Mouse (Mus musculus) liver, adult 2 months (tissue): ENCODE measurements around the gene 2610002M06Rik. TPM values are rescaled to one million over a fixed set of nuclear protein-coding genes. Genes with fewer than 3 reads are reported as not detected.
A peak's percentile ranks its signal among the peaks of the same experiment; 100 is the strongest.

Source experiments
- DNase-seq: peaks from one replicate; pipeline ENCODE4 v3.0.0-alpha.2; 2011; ENCODE audit warnings: low read depth, low spot score; ENCODE audit errors: extremely low read depth
- H3K27ac ChIP-seq: fragments of 200-500 bp; replicated peaks from 2 replicates; pipeline ENCODE4 v1.5.1; 2012; ENCODE audit warnings: low read depth, mild to moderate bottlenecking, control low read depth, inconsistent platforms, low read length; ENCODE audit not compliant: insufficient read depth
- H3K27me3 ChIP-seq: fragments of 200-500 bp; 2 replicates; pipeline ENCODE4 v1.6.1; 2012; ENCODE audit warnings: mild to moderate bottlenecking, moderate library complexity, low read length, inconsistent platforms; ENCODE audit not compliant: control insufficient read depth, insufficient read depth
- H3K36me3 ChIP-seq: fragments of 200-500 bp; 2 replicates; pipeline ENCODE4 v1.6.1; 2012; ENCODE audit warnings: low read length, inconsistent platforms; ENCODE audit not compliant: control insufficient read depth, insufficient read depth
- H3K4me1 ChIP-seq: fragments of 200-500 bp; 2 replicates; pipeline ENCODE4 v1.6.1; 2011; ENCODE audit warnings: low read length; ENCODE audit not compliant: control insufficient read depth, insufficient read depth
- H3K4me3 ChIP-seq: fragments of 200-500 bp; 2 replicates; pipeline ENCODE4 v1.5.1; 2011; ENCODE audit warnings: low read depth, mild to moderate bottlenecking, control low read depth, low read length, moderate library complexity; ENCODE audit not compliant: insufficient read depth
- H3K79me2 ChIP-seq: fragments of 200-500 bp; 2 replicates; pipeline ENCODE4 v1.6.1; 2012; ENCODE audit warnings: inconsistent platforms, mild to moderate bottlenecking, low read length, moderate library complexity; ENCODE audit not compliant: control insufficient read depth, insufficient read depth
- H3K9ac ChIP-seq: fragments of 200-500 bp; 2 replicates; pipeline ENCODE4 v1.6.1; 2012; ENCODE audit warnings: low read depth, mild to moderate bottlenecking, control low read depth, inconsistent platforms, low read length
- CTCF ChIP-seq: fragments of 200-500 bp; IDR thresholded peaks from 2 replicates; pipeline ENCODE4 v1.5.1; 2011; ENCODE audit warnings: low read depth, low read length, control low read depth
- POLR2A ChIP-seq: fragments of 200-500 bp; IDR thresholded peaks from 2 replicates; pipeline ENCODE4 v1.6.1; 2011; ENCODE audit warnings: low read length, control low read depth; ENCODE audit not compliant: insufficient read depth; ENCODE audit errors: extremely low read depth
- WGBS: fragments of 180-500 bp; shearing (Covaris S2); methylation state at CpG from one replicate; pipeline ENCODE4 v1.1.7; 2018; 5-methylcytosine and 5-hydroxymethylcytosine counted together
- polyA plus RNA-seq: library from polyadenylated mRNA; depleted of rRNA; stranded (reverse); fragments of >200 nt; gene quantifications from 2 replicates; pipeline ENCODE4 v1.2.3, GENCODE M21; 2012; rRNA removed
- total RNA-seq: library from RNA; depleted of rRNA; stranded (reverse); fragments of >200 nt; gene quantifications from 2 replicates; pipeline ENCODE4 v1.2.3, GENCODE M21; 2014; rRNA removed

The 2610002M06Rik gene
- total RNA-seq: 11.8 and 13.4 TPM in 2 replicates
- 2.7 TPM in 2 replicates for polyA plus RNA-seq

DNA sequence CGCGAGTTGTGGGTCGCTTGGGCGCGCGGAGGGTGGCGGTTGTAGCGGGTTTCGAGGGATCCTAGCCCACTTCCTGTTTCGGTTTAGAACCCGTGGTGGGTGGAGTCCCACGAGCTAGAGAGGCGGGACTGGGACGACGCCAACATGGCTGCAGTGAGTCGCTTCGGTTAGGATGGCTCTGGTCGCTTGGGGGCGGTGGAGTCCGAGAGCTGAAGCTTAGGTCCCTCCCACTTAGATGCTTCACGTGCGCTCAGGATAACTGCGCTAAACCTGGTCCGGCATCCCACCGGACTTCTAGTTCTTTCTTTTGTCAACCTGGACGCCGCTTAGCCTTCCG is at the start of gene 2610002M06Rik:
Gene 2610002M06Rik, minus strand, starts transcription at position 117 of the 337 bp plus-strand sequence.
- no peak within 1 kb of the TSS for H3K27ac ChIP-seq

DNA sequence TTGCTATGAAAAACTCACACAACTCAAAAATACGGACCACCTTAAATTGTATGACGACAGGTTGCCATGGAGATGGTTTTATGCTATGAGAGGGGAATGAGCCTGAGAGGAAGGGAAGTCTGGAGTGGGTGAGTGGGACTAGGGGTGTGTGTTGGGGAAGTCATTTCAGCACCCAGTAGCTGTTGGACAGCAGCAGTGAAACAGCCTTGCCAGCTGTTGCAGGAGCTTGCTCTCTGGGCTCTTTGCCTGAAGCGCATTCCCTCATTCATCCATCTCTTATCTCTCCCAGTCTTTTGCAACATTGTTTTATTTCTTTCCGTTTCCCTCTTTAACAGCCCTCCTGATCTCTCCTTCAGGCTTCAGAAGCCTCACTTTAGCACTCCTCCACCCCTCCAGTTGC is 42.0 kb upstream of the 2610002M06Rik start:
- 22% methylated on average over 4 of the region's 4 CpGs for WGBS
- DNase-seq: no peak

More for the DNA sequence above, at the start of gene 2610002M06Rik:
- H3K36me3 ChIP-seq: no peaks in the 10 kb centered on the region
- H3K4me3 ChIP-seq: peak within 1 kb of the TSS; percentile 97
- H3K79me2 ChIP-seq: no peaks in the 10 kb centered on the region
- no peaks in the 10 kb centered on the region for H3K4me1 ChIP-seq
- H3K27me3 ChIP-seq: no peaks in the 10 kb centered on the region
- peak; percentile 76 for TF ChIP-seq CTCF
- 0 out of 2 replicates have a peak, but pooled peaks have one; percentile 12 for TF ChIP-seq POLR2A
- DNase-seq: peak; percentile 75
- peak within 1 kb of the TSS; percentile 83 for H3K9ac ChIP-seq
- under 1% methylated on average over 28 of the region's 28 CpGs for WGBS

DNA sequence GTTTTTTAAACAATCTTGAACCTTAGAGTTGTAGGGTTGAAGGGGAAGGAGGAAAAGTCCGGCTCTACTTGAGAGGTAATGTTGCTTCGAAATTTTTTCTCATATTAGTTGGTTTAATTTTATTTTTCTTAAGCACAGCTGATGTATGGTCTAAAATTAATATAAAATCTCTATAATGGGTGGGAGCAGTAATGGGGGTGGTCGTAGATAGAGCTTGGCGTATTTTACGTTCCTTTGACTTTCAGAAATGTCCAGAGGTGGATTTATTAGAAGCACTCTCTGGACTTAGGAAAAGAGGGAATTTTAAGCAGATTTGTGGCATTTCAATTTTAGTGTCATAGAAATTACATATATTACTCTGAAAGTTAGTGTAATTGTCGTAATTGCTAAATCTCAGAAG is 592 bp upstream of the 2610002M06Rik start:
- WGBS: 86% methylated on average over 6 of the region's 6 CpGs
- H3K9ac ChIP-seq: no peak overlapping the region
- H3K27ac ChIP-seq: no peak overlapping the region
- H3K36me3 ChIP-seq: no peaks in the 10 kb centered on the region
- TF ChIP-seq CTCF (no peak), POLR2A (no peak)
- no peaks in the 10 kb centered on the region for H3K79me2 ChIP-seq
- H3K4me1 ChIP-seq: no peaks in the 10 kb centered on the region
- no peak for DNase-seq
- H3K27me3 ChIP-seq: no peaks in the 10 kb centered on the region
- H3K4me3 ChIP-seq: no peak overlapping the region

More for the DNA sequence above, 42.0 kb upstream of the 2610002M06Rik start:
- Histone ChIP-seq H3K36me3 (no peaks in the 10 kb centered on the region), H3K4me3 (no peak overlapping the region), H3K9ac (no peak overlapping the region), H3K27ac (no peak overlapping the region), H3K27me3 (no peaks in the 10 kb centered on the region), H3K4me1 (no peaks in the 10 kb centered on the region), H3K79me2 (no peaks in the 10 kb centered on the region)
- TF ChIP-seq POLR2A (no peak), CTCF (no peak)

DNA sequence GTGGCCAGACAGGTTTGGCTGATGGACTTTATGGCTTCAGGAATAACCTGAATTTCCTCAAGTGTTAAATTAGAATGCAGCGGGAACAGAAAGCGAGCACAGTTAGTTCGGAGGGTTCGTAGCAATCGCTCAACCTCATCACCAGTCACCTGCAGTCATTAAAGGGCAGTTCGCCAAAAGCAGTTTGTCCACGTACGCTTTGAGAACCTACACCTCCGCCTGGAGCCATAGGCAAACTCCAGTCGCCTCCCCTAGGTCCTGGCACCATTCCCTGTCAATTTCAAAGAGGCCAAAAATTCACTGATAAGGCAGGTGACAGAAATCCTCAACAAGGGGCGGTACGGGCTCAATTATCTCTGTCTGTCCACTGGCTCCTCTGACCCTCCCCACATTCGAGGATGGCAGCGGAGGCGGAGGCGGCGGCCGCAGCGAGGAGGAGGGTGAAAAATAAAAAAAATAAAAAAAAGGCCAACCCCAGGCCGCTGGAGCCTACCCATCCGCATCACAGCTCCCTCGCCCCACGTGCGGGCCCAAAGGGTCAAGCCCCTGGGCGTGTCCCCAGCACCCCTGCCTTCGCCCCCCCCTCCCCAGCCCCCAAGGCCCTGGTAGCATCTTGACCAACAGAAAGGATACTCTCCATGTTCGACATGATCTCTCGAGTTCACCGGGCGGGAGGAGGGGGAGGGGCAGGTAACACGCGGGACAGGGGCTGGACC is 474 bp downstream of the 2610002M06Rik start:
- Histone ChIP-seq H3K4me3 (peak overlapping the region; percentile 97), H3K27ac (no peak overlapping the region), H3K9ac (peak overlapping the region; percentile 83), H3K4me1 (no peaks in the 10 kb centered on the region), H3K27me3 (no peaks in the 10 kb centered on the region), H3K79me2 (no peaks in the 10 kb centered on the region), H3K36me3 (no peaks in the 10 kb centered on the region)
- peak; percentile 59 for DNase-seq
- no peak for TF ChIP-seq CTCF
- no peak for TF ChIP-seq POLR2A
- under 1% methylated on average over 28 of the region's 32 CpGs for WGBS

DNA sequence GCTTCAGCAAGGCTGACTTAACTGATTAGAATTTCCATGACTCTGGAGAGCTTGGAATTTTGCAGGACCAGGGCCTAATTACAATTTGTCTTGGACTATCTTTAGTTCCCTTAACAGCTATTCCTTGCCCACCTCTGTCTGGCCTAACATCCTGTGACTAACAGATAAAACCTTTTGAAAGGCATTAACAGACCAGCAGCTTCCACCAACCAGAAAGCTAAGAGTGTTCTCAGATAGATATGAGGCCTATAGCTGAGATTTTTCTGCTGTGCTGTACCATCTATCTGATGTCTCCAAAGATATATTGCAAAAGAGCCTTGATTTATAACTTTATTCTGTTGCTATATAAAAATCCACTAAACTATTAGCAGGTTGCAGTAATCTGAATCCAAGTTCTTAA is 4.0 kb downstream of the 2610002M06Rik start:
- H3K36me3 ChIP-seq: no peaks in the 10 kb centered on the region; the same call in 1 of the 2 replicates
- H3K4me3 ChIP-seq: no peak overlapping the region
- no peak overlapping the region for H3K9ac ChIP-seq
- no peaks in the 10 kb centered on the region for H3K4me1 ChIP-seq
- H3K27me3 ChIP-seq: no peaks in the 10 kb centered on the region
- no peak for TF ChIP-seq CTCF
- TF ChIP-seq POLR2A: no peak
- no peaks in the 10 kb centered on the region for H3K79me2 ChIP-seq
- no peak for DNase-seq
- no peak overlapping the region for H3K27ac ChIP-seq

DNA sequence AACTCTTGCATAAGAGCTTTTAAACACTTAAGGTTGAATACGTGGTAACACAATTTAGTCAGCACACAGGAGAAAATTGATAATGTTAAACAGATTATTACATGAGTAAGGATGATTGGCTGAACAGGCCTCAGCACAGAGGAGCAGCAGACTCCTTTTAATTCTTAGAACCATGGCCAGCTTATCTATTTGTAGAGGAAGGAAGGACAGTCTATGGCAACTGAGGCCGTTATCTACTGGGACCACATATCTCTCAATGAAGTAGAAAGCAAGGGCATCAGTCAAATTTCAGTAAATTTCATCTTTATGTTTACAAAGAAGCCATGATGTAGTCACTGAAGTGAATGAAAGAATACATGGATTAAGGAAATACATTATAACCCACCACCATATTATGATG is 19.2 kb downstream of the 2610002M06Rik start:
- WGBS: 76% methylated on average over 2 of the region's 2 CpGs
- Histone ChIP-seq H3K36me3 (peaks cover 4% of the 10 kb centered on the region; the same call in 1 of the 2 replicates), H3K9ac (no peak overlapping the region), H3K27me3 (no peaks in the 10 kb centered on the region), H3K79me2 (no peaks in the 10 kb centered on the region), H3K27ac (no peak overlapping the region), H3K4me1 (no peaks in the 10 kb centered on the region), H3K4me3 (no peak overlapping the region)
- no peak for TF ChIP-seq POLR2A
- DNase-seq: no peak
